Mouse (Mus musculus) adrenal gland, postnatal 14 days (tissue): Measurements from ENCODE around the gene Smpdl3b. TPM values are rescaled to one million over a fixed set of nuclear protein-coding genes. Genes with fewer than 3 reads are reported as not detected.
"Not testable (repeated sequence)": the region's sequence is repeated elsewhere in the genome, so short reads cannot be mapped to it uniquely, and the experiment has no call there.

Experiments used
- DNase-seq: peaks from one replicate; pipeline ENCODE4 v3.0.0; 2021; ENCODE audit warnings: mixed read lengths
- long read RNA-seq, 2 experiments: library from polyadenylated mRNA; stranded (forward); transcript quantifications; one replicate each; pipeline ENCODE4 v2.0.0; 2021
- total RNA-seq: library from RNA; stranded (reverse); gene quantifications from 2 replicates; pipeline ENCODE4 v1.2.3, GENCODE M21; 2021

Smpdl3b gene
- 2.1 and 3.3 TPM in 2 replicates for total RNA-seq
- long read RNA-seq, experiment 1, transcript Smpdl3b-201 (8 exons, 2,006 nt) = major isoform, 20 of 22 reads
- long read RNA-seq, experiment 1, partial matches to known transcripts = 1 of 22 reads
- long read RNA-seq, experiment 1, other reads (novel, unspliced or antisense) = 1 of 22 reads
- long read RNA-seq, experiment 2, partial matches to known transcripts = 1 of 2 reads
- long read RNA-seq, experiment 2, other reads (novel, unspliced or antisense) = 0 of 2 reads

- peak; percentile 88 for DNase-seq
These were observed at the start of gene Smpdl3b for GRCm38 (mm10) chr4:132756974-132757373. TSS of gene Smpdl3b (minus strand) at chr4:132757252.

DNA sequence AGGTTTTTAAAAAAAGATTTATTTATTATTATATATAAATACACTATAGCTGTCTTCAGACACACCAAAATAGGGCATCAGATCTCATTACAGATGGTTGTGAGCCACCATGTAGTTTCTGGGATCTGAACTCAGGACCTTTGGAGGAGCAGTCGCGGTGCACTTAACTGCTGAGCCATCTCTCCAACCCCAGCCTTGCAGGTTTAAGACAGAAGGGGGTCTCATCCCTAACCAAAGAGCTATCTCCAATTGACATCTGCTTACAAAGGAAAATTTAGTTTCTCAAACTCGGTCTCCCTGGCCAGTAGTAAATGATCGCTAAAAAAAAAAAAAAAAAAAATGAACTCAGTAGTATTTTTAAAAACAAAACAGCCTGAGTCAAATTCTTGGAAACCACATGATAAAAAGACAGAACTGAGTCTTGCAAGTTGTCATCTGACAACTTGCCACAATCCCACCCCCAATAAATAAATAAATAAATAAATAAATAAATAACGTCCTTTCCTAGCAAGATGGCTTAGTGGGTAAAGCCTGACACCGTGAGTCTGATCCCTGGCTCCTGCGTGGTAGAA, 49.7 kb upstream of the Smpdl3b start:
- DNase-seq = no peak

GRCm38 (mm10) chr4:132805599-132806197, 48.6 kb upstream of the Smpdl3b start:
- DNase-seq = no peak

GRCm38 (mm10) chr4:132805146-132805545, 48.1 kb upstream of the Smpdl3b start:
- DNase-seq = no peak

DNA sequence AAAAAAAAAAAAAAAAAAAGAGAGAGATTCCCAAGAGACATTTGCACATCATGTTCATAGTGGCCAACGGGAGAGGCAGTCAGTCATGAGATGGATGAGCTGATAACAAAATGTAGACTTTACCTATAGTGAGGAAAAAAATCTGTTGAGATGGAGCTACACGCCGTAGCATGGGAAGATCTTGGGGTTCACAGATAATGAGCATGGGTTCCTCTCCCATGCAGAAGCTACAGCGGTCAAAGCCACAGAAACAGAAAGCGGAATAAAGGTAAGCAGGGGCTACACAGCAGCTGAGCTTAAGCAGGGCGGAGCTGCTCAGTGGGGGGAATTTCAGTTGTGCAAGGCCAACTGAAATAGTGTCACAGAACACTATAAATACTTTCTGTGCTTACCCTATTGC, 47.3 kb upstream of the Smpdl3b start:
- DNase-seq = no peak

GRCm38 (mm10) chr4:132803876-132804275, 46.8 kb upstream of the Smpdl3b start:
- DNase-seq = no peak

GRCm38 (mm10) chr4:132803212-132803611, 46.2 kb upstream of the Smpdl3b start:
- no peak for DNase-seq

DNA sequence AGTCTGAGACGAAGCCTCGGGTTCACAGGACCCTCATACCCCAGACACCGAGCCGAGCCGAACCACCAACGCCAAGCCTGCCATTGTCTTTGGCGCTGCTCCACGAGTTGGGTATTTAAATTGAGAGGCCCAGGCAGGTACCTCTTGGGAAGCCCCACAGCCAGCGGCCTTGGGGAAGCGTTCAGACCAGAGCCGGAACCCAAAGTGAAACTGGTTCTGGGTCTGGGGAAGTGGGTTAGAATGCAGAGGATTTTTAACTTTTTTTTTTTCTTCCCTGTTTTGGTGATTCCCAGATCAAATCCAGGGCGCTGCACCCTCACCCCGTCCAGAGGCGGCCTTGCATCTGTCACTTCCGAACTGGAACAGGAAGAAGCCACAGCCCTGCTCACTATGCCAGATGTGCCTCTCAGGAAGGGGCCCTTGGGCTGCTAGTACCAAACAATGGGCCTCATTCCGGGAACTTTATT, 45.2 kb upstream of the Smpdl3b start:
- no peak for DNase-seq

DNA sequence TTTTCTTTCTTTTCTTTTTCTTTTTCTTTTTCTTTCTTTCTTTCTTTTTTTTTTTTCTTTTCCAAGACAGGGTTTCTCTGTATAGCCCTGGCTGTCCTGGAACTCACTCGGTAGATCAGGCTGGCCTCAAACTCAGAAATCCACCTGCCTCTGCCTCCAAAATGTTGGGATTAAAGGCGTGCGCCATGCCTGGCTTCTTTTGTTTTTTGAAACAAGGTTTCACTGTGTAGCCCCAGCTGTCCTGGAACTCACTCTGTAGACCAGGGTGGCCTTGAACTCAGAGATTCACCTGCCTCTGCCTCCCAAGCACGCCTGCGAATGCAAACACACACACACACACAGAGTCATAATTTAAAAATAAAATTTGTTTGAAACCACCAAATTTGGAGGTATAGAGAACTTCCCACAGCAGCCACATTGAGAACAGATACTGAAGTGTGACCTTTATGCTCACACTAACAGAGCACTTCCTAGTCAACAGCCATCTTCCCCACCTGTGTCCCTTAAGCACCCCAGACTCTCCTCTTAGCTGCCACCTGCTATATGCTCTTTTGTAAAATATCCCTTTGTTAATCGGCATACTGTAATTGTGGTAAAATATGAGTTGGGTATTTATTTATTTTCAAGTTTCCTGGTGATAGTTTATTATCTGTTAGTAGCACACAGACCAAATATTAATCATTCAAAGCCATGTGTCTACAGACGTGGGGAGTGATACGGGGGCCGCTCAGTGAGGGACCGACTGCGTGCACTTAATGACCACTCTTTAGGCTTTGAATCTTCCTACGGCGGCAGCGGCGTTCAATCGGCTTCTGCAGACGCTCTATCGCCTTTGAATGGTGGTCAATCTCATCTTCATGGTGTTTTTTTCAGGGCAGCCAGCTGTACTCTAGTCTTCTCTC, 44.4 kb upstream of the Smpdl3b start:
- no peak for DNase-seq

DNA sequence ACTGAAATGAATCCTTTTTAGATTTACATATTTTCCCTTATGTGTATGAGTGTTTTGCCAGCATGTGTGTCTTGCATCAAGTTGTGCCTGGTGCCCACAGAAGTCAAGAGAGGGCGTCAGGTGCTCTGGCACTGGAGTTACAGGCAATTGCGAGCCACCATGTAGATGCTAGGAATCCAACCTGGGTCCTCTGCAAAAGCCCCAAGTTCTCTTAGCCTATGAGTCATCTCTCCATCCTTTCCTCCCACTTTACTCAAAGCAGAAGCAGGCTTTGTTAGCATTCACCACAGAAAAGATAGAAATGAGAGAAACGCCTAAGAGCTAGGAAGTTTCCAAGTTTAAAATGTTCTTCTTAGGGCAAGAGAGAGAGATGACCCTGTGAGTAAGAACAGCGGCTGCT, 42.8 kb upstream of the Smpdl3b start:
- no peak for DNase-seq

GRCm38 (mm10) chr4:132798666-132799065, 41.6 kb upstream of the Smpdl3b start:
- not testable (repeated sequence) for DNase-seq

DNA sequence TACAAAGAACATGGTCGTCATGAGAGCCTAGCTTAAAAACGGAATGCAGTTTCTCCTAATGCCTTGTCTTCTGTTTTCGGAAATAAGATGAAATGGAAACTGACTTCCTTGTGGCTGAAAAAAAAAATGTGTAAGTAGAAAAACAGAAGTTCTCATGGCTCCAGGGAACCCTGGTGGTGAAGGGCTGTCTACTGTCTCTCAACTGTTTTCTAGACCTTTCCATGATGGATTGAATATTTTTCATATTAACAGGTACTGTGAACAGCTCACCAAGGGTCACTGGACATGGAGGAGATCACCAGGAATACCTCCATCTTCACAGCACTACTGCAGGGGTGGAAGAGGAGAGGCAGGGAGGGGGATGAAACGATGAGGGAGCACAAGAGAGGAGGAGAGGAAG, 41.0 kb upstream of the Smpdl3b start:
- DNase-seq = no peak

DNA sequence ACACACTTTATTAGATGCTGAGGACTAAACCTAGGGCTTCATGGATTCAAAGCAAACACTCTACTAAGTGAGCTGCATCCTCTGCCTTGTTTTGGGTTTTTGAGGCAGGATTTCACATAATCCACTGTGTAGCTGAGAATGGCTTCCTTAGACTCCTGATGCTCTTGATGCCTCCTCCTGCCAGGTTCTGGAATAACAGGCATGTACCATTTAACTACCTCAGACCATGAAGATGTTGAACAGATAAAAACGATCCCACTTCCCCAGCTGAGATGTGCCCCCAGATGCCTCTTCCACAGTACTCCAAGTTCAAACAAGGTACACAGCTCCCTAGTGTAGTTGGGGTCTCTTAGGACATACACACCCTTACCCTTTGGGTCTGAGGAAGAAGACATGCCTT, 40.4 kb upstream of the Smpdl3b start:
- no peak for DNase-seq

DNA sequence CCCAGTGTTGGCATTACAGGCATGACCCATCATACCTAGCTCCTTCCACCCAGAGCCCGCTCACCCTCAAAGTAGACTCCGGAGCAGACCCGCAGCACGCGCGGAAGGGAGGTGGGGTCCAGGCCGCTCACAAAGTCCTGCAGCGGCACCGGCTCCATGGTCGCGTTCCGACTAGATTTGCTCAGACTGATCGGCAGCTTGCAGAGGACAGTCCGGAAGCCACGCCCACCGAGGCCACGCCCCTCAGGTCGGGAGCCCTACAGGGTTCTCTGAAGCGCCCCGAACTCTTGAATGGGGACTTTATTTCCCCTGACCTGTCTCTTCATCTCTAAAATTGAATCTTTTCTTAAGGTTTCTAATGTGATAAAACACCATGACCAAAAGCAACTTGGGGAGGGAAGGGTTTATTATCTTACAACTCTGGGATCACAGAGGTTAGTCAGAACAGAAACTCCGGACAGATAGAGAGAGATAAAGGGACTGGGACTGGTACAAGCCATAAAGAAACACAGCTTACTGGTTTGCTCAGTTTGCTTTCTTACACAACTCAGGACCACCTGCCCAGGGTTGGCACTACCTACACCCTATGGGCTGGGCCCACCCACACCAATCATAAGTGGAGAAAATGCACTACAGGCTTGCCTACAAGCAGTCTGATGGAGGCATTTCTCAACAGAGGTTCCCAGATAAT, 39.3 kb upstream of the Smpdl3b start, which contains the start of gene Themis2:
Gene Themis2 (minus strand): TSS at position 192 of the 691 bp plus-strand sequence.
- DNase-seq = peak; percentile 89

GRCm38 (mm10) chr4:132795171-132795570, 38.1 kb upstream of the Smpdl3b start:
- no peak for DNase-seq

DNA sequence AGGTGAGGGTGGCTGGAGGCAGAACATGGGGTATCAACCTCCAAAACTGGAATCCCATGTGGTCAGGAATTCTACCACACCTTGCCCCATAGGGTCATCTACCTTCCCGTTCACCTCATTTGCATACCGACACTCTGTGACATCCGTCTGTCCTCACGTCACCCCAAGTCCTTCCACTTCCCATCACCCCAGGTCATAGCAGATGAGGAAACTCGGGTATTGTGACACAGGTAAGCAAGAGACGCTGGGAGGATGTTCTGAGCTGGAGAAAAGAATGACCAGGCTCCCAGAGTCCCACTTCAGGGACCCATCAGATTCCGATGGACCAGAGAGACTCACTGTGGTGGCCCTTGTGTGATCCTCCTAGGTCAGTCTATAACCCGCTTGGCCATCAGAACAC, 37.7 kb upstream of the Smpdl3b start:
- DNase-seq = no peak

GRCm38 (mm10) chr4:132794028-132794427, 37.0 kb upstream of the Smpdl3b start:
- DNase-seq = no peak

GRCm38 (mm10) chr4:132793322-132794004, 36.4 kb upstream of the Smpdl3b start:
- not testable (repeated sequence) for DNase-seq

GRCm38 (mm10) chr4:132789731-132790130, 32.7 kb upstream of the Smpdl3b start:
- no peak for DNase-seq

DNA sequence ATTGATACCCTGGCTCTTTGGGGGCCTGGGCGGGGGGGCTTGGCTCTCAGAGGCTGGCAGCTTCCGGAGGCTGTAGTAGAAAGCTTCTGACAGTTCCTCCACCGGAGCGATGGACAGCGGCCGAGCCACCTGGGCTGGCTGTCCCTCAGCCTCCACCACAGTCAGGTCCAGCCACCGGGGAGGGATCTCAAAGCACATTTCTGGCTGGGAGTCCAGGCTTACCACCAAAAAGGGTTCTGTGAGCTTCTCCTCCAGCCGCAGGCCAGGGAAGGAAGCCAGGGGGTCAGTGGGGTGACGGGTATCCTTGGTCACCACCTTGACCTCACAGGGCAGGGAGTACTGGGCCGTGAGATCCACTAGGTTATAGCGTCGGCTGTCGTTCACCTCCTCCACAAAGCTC, 28.2 kb upstream of the Smpdl3b start:
- no peak for DNase-seq

DNA sequence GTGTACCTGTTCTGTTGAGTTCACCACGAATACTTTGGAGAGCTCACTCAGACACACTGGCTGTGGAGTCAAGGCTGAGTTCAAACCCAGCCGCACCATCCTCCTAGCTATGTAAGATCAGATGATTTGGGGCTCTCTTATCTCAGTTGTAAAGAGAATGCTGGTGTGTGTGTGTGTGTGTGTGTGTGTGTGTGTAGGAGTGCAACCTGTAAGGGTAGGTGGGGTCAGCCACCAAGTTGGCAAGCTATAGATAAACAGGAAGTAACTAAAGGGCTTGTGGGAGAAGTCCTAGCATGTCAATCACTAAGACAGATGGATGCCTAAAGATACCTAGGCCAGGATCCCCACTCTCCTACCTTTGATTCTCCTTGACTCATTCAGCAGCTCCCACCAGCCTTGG, 26.7 kb upstream of the Smpdl3b start:
- DNase-seq = no peak
